Mouse (Mus musculus) retina, adult 2 months (tissue): ENCODE measurements around the gene Thap11.

ENCODE experiments used
- DNase-seq: peaks from one replicate; pipeline ENCODE4 v3.0.0-alpha.2; 2012; ENCODE audit warnings: low read depth, low spot score

Gene Thap11

GRCm38 (mm10) chr8:105900941-105901616, 46.1 kb downstream of the Thap11 start:
- DNase-seq, result no peak
